Mouse (Mus musculus) layer of hippocampus, adult 18-20 months (tissue): ENCODE data around the gene Ppp1r7. TPM values are rescaled to one million over a fixed set of nuclear protein-coding genes. Genes with fewer than 3 reads are reported as not detected.
"Not testable (repeated sequence)": the region's sequence is repeated elsewhere in the genome, so short reads cannot be mapped to it uniquely, and the experiment has no call there.

Experiments used
- DNase-seq, 2 experiments: peaks; one replicate each; pipeline ENCODE4 v3.0.0; 2022; ENCODE audit warnings: low spot score in 2 of 2
- long read RNA-seq: library from polyadenylated mRNA; stranded (forward); transcript quantifications from one replicate; pipeline ENCODE4 v2.0.0, GENCODE M21; 2021
- total RNA-seq, 2 experiments: library from RNA; stranded (reverse); gene quantifications; 2 replicates each; pipeline ENCODE4 v1.2.3; 2021

The Ppp1r7 gene
- 10 to 100 TPM; 64.8 to 77.8 TPM for total RNA-seq
- long read RNA-seq, full-length matches to known transcripts = 96 of 106 reads
- long read RNA-seq, partial matches to known transcripts = 4 of 106 reads
- long read RNA-seq, other reads (novel, unspliced or antisense) = 6 of 106 reads

- peak; percentile 88 to 96 for DNase-seq
Observed at GRCm38 (mm10) chr1:93342648-93343503, at the start of gene Ppp1r7, which contains the start of gene Pask. Gene Ppp1r7 (plus strand): TSS chr1:93342854. Gene Pask (minus strand): TSS chr1:93343482.

- DNase-seq = not testable (repeated sequence)
Observed at GRCm38 (mm10) chr1:93294491-93294890, 48.2 kb upstream of the Ppp1r7 start.

- DNase-seq = no peak
Observed at GRCm38 (mm10) chr1:93299791-93300190, 42.9 kb upstream of the Ppp1r7 start.

GRCm38 (mm10) chr1:93300578-93300977, 42.1 kb upstream of the Ppp1r7 start:
- DNase-seq = no peak

- peak; percentile 69 to 80 for DNase-seq
Observed at GRCm38 (mm10) chr1:93305581-93306337, 36.9 kb upstream of the Ppp1r7 start, which contains the start of gene Mterf4. Gene Mterf4 (minus strand): TSS chr1:93305915.

- DNase-seq = no peak
Observed at GRCm38 (mm10) chr1:93323973-93324372, 18.7 kb upstream of the Ppp1r7 start.

- no peak for DNase-seq
Observed at GRCm38 (mm10) chr1:93326446-93326845, 16.2 kb upstream of the Ppp1r7 start.

- DNase-seq = no peak
Observed at GRCm38 (mm10) chr1:93334621-93335020, 8.0 kb upstream of the Ppp1r7 start.

- DNase-seq = peak; percentile 93 to 98
Observed at GRCm38 (mm10) chr1:93343504-93344047, 922 bp downstream of the Ppp1r7 start.

GRCm38 (mm10) chr1:93347176-93347575, 4.5 kb downstream of the Ppp1r7 start:
- no peak for DNase-seq

DNA sequence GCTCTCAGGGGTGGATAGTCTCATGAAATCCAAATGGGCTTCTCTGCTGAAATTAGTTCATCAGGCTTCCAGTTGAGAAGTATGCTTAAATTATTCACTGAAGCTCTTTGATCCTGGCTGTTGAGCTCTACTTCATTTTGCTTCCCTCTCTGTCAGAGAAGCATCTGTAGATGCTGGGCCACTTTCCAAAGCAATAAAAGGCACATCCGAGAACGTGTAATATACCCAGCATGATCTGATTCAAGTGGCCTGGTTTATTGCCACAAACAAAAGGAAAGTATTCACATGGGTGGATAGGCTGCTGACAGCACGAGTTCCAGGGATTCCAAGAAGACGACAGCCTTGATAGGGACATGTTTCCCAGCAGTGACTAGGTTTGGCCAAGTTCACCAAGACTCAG, 7.0 kb downstream of the Ppp1r7 start:
- peak in 1 of 2 experiments; percentile 28 for DNase-seq

- DNase-seq = peak; percentile 34 to 65
Observed at GRCm38 (mm10) chr1:93352724-93353123, 10.1 kb downstream of the Ppp1r7 start.

- no peak for DNase-seq
Observed at GRCm38 (mm10) chr1:93362661-93363060, 20.0 kb downstream of the Ppp1r7 start.

GRCm38 (mm10) chr1:93365641-93366040, 23.0 kb downstream of the Ppp1r7 start:
- no peak for DNase-seq

- no peak for DNase-seq
Observed at GRCm38 (mm10) chr1:93373665-93374064, 31.0 kb downstream of the Ppp1r7 start, which contains the start of gene Ano7. Gene Ano7 (plus strand): TSS chr1:93373930.

- no peak for DNase-seq
Observed at GRCm38 (mm10) chr1:93377307-93377706, 34.7 kb downstream of the Ppp1r7 start.

GRCm38 (mm10) chr1:93379117-93379516, 36.5 kb downstream of the Ppp1r7 start:
- no peak for DNase-seq

- DNase-seq = no peak
Observed at GRCm38 (mm10) chr1:93387198-93387597, 44.5 kb downstream of the Ppp1r7 start.

- no peak for DNase-seq
Observed at GRCm38 (mm10) chr1:93388906-93389305, 46.3 kb downstream of the Ppp1r7 start.

- no peak for DNase-seq
Observed at GRCm38 (mm10) chr1:93401191-93402052, 58.8 kb downstream of the Ppp1r7 start.
